Mouse (Mus musculus) spleen, embryonic (tissue): Measurements from ENCODE around the gene Zswim3.

Experiments
- CTCF ChIA-PET: fragments of 350-600 bp; sonication (Branson Sonifier 250); formaldehyde crosslinking; loops from one replicate; lab custom pipeline; 2022; lab: Charles Lee

The Zswim3 gene

DNA sequence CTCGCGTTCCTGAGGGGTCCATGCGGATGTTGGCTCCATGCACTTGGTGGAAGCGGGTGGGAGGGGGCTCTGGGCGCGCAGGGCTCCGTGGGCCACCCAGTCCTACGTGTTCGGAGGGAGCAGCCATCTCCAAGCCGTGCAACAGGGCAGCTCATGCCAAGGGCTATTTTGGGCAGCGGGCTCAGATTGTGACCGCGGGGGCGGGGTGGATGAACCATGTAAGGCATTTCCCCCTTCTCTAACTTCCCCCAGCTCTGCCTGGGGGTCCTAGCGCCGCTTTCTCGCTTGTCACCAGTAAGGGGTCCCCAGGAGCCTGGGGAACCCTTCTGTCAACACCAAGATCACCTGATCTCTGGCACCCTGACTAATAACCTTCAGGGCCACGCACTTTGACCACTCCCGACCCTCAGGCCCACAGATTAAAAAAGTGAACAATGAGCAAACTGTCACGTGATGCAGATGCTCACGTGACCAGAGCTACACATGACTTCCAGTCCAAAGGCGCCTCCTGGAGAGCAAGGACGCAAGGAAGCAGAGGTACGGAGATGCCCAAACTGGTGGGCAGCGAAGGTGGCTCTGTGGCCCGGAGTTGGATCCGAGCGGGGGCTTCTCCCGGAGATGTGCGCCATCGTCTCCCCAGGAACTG is 28.5 kb downstream of the Zswim3 start, which contains the start of gene Neurl2:
Neurl2 (minus strand) TSS at position 143 of the 646 bp plus-strand sequence.
- CTCF ChIA-PET, result interaction anchor here (1.4 kb wide), 1 partner anchor 28 kb away, joined by 3 read pairs; no protein-coding TSS in a partner anchor

DNA sequence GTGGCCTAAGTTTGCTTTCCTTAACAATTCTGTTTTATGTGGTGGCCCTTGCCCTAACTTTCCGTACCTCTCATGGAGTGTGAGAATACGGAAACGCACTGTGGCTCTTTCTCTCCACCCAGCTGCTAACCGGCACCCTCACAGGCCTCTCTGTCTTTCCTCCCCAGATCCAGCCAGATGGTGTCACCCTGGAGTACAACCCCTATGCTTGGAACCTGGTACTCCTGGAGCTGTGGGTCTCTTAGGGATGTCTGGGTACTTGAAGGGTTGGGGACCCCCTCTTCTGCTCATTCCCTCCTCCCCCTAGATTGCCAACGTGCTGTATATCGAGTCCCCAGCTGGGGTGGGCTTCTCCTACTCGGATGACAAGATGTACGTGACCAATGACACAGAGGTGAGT is 29.6 kb downstream of the Zswim3 start:
- CTCF ChIA-PET, result interaction anchor here (0.6 to 1.4 kb wide), 3 partner anchors 41 to 452 kb away, joined by 3 to 9 read pairs (median 3); no protein-coding TSS in a partner anchor

DNA sequence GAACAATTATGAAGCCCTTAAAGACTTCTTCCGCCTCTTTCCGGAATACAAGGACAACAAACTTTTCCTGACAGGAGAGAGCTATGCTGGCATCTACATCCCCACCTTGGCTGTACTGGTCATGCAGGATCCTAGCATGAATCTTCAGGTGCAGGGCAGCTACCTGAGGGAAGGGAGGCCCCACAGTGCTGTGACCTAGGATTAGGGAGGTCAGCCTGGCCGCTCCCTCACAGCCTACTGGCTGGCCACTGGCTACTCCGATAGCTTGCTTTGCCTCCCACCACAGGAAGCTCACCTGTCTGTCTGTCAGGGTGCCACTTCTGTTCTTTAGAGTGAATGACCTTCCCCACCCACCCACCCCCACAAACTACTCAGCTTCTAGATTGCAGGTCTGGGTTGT is 30.3 kb downstream of the Zswim3 start:
- CTCF ChIA-PET, result interaction anchor here (0.6 to 1.4 kb wide), 5 partner anchors 35 to 453 kb away, joined by 3 to 15 read pairs (median 6); no protein-coding TSS in a partner anchor

DNA sequence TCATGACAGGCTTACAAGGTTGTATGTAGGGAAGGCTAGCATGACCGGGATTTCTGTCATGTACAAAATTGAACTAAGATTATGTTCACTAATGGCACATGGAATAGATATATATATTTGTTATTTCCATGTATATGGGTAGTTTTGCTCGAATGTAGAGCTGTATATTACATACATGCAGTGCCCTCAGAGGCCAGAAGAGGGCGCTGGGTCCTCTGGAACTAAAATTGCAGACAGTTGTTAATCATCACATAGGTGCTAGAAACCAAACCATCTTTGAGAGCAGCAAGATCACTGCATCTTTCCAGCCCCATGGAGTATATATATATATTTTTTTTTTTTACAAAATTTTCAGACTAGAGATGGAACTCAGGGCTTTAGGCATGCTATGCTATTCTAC is 40.9 kb downstream of the Zswim3 start:
- CTCF ChIA-PET, result interaction anchor here (0.6 to 0.7 kb wide), 2 partner anchors 16 to 1707 kb away, joined by 3 to 5 read pairs; no protein-coding TSS in a partner anchor

DNA sequence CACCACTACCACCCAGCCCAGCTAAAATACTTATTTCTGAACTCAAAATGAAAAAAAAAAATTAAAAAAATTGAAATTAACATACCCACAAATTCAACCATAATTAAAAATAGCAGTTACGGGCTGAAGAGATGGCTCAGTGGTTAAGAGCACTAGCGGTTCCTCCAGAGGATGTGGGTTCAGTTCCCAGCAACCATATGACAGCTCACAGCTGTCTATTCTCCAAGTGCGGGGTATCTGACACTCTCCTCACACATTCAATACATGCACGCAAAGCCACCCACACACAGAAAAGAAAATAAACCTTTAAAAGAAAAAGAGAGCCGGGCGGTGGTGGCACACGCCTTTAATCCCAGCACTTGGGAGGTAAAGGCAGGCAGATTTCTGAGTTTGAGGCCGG is 45.2 kb downstream of the Zswim3 start:
- CTCF ChIA-PET, result interaction anchor here (0.6 kb wide), 2 partner anchors 26 to 68 kb away, joined by 3 read pairs; no protein-coding TSS in a partner anchor

DNA sequence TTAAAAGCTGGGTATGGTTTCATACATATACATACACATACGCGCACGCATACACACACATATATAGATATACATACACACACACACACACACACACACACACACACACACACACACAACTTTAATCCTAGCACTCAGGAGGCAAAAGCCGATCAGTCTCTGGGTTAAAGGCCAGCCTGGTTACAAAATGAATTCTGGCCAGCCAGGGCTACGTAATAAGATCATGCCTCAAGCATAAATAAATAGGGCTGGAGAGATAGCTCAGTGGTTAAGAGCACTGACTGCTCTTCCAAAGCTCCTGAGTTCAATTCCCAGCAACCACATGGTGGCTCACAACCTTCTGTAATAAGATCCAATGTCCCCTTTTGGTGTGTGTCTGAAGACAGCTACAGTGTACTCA is 50.7 kb downstream of the Zswim3 start:
- CTCF ChIA-PET, result interaction anchor here (0.6 kb wide), 2 partner anchors 25 to 61 kb away, joined by 3 to 4 read pairs; no protein-coding TSS in a partner anchor

DNA sequence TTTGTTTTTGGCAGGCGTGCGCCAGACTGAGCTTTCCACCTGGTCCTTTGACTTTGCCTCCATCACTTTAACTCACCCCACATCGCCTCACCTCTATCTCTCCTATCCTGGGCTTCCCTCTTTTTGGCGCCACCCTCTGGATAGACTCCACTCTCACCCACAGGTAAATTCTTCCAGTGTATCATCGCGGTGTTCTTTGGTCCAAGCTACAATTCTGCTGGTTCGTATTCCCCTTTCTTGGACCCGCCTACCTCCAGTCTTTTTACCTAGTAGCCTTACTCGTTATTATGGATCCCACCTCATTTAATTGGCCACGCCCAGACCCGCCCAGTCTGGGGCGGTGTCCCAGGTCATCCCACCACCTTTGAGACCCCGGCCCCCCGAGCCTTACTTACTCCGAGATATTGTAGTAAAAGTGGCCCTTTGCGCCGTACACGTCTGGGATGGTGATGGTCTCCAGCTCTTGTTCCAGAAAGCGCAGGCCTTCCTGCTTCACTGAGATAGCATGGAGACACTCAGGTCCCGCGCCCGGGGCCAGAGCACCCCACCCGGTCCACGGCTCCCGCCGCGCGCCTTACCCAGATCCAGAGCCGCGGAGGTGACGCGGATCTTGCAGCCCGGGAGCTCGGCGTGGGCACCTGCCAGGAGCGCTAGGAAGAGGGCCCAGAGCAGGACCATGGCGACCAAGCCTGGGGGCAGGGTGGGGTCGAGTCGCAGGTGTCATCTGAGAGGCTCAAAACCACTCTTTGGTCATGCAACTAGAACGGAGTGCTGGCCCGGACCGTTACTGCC is 51.6 kb downstream of the Zswim3 start:
- CTCF ChIA-PET, result interaction anchor here (0.6 kb wide), 1 partner anchor 24 kb away, joined by 4 read pairs; no protein-coding TSS in a partner anchor

DNA sequence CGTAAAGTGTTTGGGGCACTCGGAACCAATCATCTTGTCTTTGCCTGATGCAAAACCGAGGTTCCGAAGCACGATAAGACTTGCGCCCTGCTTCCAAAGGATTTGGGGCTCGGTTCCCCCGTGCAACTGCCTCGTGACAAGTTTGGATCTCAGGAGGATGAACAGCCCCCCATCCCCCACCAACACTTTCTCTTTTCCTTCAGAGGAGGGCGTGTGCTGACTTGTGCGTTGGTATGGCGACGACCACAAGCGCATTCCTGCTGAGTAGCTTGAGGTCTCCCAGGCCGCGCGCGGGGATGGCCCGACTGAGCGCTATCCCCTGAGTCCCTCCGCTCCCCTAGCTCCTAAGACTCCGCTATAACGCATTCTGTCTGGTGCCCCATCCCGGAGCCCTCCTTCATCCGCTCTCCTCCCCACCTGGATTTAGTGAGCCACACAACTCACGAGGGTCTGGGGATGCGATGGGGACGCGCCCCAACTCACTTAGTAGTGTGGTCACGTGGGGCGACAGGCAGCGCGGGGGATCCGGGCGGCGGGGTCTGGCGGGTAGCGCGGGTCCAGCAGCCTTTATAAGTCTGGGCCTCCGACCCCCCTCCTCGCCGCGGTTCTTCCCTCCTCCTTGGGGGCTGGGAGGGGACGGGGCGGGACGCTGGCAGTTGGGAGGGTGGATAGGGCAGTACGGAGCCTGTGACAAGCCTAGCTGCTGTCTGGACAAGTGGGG is 52.4 kb downstream of the Zswim3 start, which contains the start of gene Pltp:
Pltp (minus strand) TSS at position 611 of the 721 bp plus-strand sequence.
- CTCF ChIA-PET, result interaction anchor here (1.2 kb wide), 1 partner anchor 10 kb away, joined by 4 read pairs; no protein-coding TSS in a partner anchor

DNA sequence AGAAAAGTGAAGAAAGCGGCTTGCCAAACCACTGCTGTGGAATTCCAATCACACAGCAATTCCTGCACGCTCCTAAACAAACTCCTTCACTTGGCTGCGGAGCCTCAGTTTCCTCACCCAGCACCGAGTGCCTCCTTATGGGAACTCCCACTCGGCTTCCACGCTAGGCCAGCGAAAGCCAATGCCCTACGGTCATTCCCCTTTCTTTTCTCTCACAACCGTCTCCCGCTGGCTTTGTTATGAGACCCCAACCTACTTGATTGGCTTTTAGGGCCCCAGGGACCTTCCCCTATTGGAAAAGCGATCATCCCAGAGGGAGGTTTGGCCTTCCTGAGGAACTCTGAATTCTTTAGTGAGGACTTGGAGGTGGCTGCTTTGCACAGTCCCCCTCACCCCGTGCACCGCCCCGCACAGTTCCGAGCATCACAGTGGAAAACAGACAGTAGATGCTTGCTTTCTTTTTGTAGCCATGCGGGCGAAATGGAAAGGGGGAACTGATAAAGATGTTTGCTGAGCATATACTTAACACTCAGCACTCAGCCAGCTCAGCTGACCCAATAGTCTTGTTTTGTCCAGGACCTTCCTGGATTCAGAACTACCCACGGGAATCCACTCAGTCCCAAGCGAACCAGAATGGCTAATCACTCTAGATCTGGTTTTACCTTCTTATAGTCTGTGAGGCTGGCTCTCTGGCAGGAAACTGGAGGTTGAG is 53.1 kb downstream of the Zswim3 start:
- CTCF ChIA-PET, result interaction anchor here (1.2 kb wide), 2 partner anchors 9 to 20 kb away, joined by 3 to 4 read pairs; no protein-coding TSS in a partner anchor

DNA sequence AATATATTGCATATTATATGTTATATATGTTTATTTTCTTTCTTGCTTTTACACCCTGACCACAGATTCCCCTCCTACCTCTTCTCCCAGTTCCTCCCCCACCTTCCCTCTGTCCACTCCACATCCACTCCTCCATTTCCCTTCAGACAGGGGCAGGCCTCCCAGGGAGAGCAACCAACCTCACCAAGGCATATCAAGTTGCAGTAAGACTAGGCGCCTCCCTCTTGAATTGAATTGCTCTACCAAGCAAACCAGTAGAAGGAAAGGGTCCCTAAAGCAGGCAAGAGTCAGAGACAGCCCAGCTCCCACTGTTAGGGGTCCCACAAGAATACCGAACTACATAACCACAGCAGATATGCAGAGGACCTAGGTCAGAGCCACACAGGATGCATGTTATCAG is 54.3 kb downstream of the Zswim3 start:
- CTCF ChIA-PET, result interaction anchor here (0.5 to 1.2 kb wide), 2 partner anchors 19 to 57 kb away, joined by 3 to 4 read pairs; no protein-coding TSS in a partner anchor

DNA sequence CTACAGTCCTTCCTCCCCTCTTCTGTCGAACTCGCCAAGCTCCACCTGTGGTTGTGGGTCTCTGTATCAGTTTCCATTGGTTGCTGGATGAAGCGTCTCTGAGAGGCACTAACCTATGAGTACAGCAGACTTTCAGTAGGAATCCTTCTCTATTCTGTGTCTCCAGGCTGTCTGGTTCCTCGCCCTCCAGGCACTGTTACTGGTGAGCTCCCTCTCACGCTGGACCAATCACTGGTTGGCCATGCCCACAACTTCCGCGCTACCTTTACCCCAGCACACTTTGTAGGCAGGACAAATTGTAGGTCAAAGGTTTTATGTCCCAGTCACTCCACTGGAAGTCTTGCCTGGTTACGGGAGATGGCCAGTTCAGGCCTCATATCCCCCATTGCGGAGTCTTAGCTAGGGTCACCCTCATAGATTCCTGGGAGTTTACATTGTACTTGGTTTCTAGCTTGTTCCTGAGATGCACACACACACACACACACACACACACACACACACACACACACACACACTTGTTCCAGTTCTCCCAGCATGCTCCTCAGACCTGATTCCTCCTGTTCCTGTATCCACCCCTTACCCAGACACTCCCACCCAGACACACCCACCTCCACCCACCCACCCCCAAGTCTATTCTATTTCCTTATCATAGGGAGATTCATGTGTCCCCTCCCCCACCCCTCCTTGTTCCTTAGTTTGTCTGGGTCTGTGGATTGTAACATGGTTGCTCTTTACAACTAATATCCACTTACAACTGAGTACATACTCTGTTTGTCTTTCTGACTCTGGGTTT is 54.9 kb downstream of the Zswim3 start:
- CTCF ChIA-PET, result interaction anchor here (0.6 to 1.2 kb wide), 3 partner anchors 18 to 173 kb away, joined by 3 to 5 read pairs (median 3); no protein-coding TSS in a partner anchor

DNA sequence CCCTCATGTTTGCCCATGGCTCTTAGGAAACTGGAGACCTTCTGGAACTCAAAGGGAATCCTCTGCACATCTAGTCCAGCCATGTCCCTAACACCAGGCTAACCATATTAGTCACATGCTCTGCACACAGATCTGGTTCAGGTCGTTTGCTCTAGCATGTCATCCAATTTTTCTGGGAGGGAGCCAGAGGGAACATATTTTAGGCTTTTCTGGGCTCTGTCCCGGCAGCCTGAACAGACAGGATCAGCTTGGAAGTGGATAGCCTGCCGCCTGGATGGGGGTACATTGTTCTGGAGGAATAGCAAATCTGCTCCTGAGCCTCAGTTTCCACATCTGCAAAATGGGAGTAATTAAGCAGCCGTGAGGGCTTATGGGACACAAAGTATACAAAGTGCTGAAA is 56.2 kb downstream of the Zswim3 start:
- CTCF ChIA-PET, result no interaction called here

DNA sequence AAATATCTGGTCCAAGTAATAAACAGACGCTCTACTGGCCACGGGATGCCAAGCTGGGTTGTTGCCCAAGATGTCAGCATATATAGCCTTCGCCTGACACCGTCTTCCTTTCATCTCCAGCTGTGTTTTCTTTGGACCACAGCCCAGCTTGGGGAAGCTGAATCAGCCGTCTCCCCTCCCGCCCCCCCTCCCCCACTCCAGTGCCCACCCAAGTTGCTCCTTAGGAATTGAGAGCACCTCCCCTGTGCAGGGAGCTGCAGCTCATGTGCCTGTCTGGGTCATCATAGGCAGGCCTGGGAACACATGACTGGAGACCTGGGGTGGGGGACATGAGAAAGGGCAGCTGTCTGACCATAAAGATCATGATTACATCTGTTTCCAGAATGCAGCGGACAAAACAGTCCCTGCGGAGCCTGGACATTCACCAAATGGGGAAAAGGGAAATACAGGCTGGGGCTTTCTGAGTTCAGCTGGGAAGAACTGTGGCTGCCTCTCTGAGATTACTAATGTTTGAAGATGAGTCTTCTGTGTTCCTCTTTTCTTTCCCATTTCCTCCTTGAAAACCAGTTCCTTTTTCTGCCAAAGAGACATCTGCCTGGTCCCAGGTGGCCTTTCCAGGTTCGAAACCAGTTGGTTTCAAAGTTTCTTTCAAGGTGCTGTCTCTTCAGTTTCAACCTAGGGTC is 57.4 kb downstream of the Zswim3 start:
- CTCF ChIA-PET, result no interaction called here

DNA sequence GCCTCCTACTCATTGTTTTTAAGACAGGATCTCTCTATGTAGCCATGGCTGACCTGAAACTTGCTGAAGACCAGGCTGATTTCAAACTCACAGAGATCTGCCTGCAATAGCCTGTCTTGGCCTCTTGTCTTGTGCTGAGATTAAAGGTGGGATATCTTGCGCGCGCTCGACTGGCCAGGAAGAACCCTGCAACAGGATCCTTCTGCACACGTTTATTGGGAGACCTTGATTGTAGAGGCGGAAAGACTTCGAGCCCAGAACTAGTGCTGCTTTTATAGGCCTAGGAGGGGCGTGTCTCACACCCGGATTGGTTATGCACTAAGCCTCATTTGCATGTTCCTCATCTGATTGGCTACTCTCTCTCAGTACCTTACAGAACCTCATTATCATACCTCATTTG is 58.5 kb downstream of the Zswim3 start:
- CTCF ChIA-PET, result interaction anchor here (0.6 to 0.7 kb wide), 2 partner anchors 85 to 1106 kb away, joined by 3 to 6 read pairs; no protein-coding TSS in a partner anchor

DNA sequence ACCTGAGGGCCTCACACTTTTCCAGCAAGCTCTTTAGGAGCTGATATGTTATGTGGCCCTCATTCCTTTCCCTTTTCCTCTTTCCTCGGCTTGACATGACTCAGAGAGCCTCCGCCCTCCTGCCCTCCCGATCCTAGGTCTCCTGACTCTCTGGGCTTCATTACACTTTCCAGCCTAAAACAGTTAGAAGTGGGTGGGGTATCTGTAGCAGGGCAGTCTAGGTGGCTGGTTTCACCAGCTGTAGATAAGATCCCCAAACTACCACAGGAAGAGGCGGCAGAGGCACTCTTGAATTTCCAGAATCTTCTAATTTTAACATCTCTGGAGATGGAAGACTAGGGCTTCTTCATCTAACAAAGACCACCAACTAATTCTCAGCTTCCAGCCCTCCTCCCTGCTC is 59.7 kb downstream of the Zswim3 start:
- CTCF ChIA-PET, result interaction anchor here (0.6 kb wide), 1 partner anchor 30 kb away, joined by 3 read pairs; no protein-coding TSS in a partner anchor

DNA sequence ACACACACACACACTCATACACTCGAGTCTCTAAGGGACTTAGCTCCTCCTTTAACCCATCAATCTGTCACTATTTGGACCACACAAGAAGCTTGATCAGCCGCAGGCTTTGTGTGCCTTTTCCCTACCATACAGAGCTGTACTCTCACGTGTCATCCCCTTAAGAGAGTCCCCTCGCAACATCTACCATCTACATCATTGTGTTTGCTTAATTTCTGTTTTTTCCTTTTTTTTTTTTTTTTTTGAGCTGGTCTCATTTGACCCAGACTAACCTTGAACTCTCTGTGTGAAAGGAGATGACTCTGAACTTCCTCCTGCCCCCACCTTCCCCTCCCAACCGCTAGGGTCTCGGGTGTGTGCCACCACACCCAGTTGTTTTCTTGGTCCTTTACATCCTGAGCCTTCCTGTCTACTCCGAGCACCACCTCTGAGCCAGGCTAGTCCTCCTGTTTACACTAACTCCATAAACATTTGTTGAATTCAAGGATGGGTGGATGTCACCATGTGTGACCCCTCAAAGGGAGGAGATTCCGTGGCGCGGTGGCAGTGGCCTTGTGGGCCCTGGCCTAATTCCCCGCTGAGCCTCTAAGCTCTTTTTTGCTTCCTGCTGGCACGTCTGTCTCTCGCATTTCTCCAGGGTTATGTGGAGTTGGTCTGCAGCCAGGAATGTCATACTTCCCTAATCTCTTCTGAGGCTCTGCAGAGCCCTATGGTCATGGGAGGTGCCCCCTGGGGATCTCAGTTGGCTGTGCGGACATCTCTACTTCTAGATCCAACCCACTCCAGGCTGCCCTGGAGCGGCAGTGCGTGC is 62.0 kb downstream of the Zswim3 start:
- CTCF ChIA-PET, result interaction anchor here (0.6 to 1.4 kb wide), 3 partner anchors 9 to 12 kb away, joined by 3 to 4 read pairs (median 3); partner anchors contain the start of gene Pltp

DNA sequence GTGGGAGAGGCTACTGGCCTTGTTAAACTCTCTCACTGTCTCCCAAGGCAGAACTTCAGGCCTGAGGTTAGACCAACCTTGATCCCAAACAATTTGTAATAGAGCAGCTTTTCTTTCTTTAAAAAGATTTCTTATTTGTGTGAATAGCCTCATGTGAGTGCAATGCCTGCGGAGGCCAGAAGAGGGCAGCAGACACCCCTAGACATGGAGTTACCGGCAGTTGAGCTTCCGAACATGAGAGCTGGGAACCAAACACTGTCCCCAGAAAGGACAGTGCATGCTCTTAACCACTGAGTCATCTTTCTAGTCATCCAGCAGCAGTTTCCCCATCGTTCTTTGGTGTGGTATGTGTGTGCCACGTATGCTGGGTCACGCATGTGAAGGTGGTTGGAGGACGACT is 62.7 kb downstream of the Zswim3 start:
- CTCF ChIA-PET, result interaction anchor here (1.4 kb wide), 2 partner anchors 10 to 11 kb away, joined by 3 to 4 read pairs; partner anchors contain the start of gene Pltp

DNA sequence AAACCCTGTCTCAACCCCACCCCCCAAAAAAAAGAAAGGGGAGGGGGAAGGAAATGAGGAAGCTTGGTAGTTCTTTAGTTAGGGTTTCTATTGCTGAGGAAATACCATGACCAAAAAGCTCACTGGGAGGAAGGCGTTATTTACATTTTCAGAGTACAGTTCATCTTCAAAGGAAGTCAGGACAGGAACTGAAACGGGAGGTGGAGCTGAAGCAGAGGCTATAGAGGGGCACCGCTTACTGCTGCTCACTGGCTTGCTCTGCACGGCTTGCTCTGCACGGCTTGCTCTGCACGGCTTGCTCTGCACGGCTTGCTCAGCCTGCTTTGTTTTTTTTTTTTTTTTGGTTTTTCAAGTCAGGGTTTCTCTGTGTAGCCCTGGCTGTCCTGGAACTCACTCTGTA is 63.6 kb downstream of the Zswim3 start:
- CTCF ChIA-PET, result no interaction called here
